Mouse (Mus musculus) forelimb bud, embryonic 11.5 days (tissue): ENCODE measurements at regions not wholly inside any gene's neighbourhood (a gene's known extent, or its start where the extent isn't known, plus 50 kb on each side); places are given as distances from the start of the nearest gene placed in this dataset.
"Not testable (repeated sequence)": the region's sequence is repeated elsewhere in the genome, so short reads cannot be mapped to it uniquely, and the experiment has no call there.

ENCODE experiments used
- DNase-seq: peaks from one replicate; pipeline ENCODE4 v3.0.0-alpha.2; 2012; ENCODE audit warnings: low read depth, low spot score

- no peak for DNase-seq
Observed at GRCm38 (mm10) chr1:41887556-41887955, 808.0 kb upstream of the Pou3f3 start.

- DNase-seq, result no peak
Observed at GRCm38 (mm10) chr1:41888213-41888612, 807.4 kb upstream of the Pou3f3 start.

GRCm38 (mm10) chr1:41888966-41889365, 806.6 kb upstream of the Pou3f3 start:
- DNase-seq, result peak; percentile 24

- DNase-seq, result no peak
Observed at GRCm38 (mm10) chr1:41889940-41890339, 805.6 kb upstream of the Pou3f3 start.

GRCm38 (mm10) chr1:41890714-41891689, 804.6 kb upstream of the Pou3f3 start:
- no peak for DNase-seq

GRCm38 (mm10) chr1:41891730-41892129, 803.8 kb upstream of the Pou3f3 start:
- no peak for DNase-seq

- DNase-seq, result peak; percentile 41
Observed at GRCm38 (mm10) chr1:41892376-41892775, 803.2 kb upstream of the Pou3f3 start.

GRCm38 (mm10) chr1:41897768-41898330, 797.7 kb upstream of the Pou3f3 start:
- no peak for DNase-seq

GRCm38 (mm10) chr1:41900370-41900769, 795.2 kb upstream of the Pou3f3 start:
- no peak for DNase-seq

GRCm38 (mm10) chr1:41905971-41906370, 789.6 kb upstream of the Pou3f3 start:
- DNase-seq, result no peak

GRCm38 (mm10) chr1:41908001-41908807, 787.4 kb upstream of the Pou3f3 start:
- no peak for DNase-seq

- DNase-seq, result no peak
Observed at GRCm38 (mm10) chr1:41908808-41909110, 786.8 kb upstream of the Pou3f3 start.

- DNase-seq, result no peak
Observed at GRCm38 (mm10) chr1:41909799-41910198, 785.8 kb upstream of the Pou3f3 start.

GRCm38 (mm10) chr1:41916730-41917347, 778.7 kb upstream of the Pou3f3 start:
- no peak for DNase-seq

GRCm38 (mm10) chr1:41917807-41918206, 777.8 kb upstream of the Pou3f3 start:
- DNase-seq, result not testable (repeated sequence)

GRCm38 (mm10) chr1:41918394-41919262, 776.9 kb upstream of the Pou3f3 start:
- DNase-seq, result peak; percentile 28

GRCm38 (mm10) chr1:41933777-41934176, 761.8 kb upstream of the Pou3f3 start:
- DNase-seq, result no peak

- no peak for DNase-seq
Observed at GRCm38 (mm10) chr1:41935912-41936478, 759.6 kb upstream of the Pou3f3 start.

- no peak for DNase-seq
Observed at GRCm38 (mm10) chr1:41960982-41961381, 734.6 kb upstream of the Pou3f3 start.

- no peak for DNase-seq
Observed at GRCm38 (mm10) chr1:41981545-41981944, 714.0 kb upstream of the Pou3f3 start.
